Mouse (Mus musculus) thymus, postnatal 36 days (tissue): ENCODE results near the gene Atp5f1.

Source experiments
- DNase-seq, 2 experiments: peaks; one replicate each; pipeline ENCODE4 v3.0.0; 2022; ENCODE audit warnings: mixed read lengths in 2 of 2

Gene Atp5f1

GRCm38 (mm10) chr3:105899394-105900147 is 60.3 kb downstream of the Atp5f1 start:
- peak; percentile 82 for DNase-seq

DNA sequence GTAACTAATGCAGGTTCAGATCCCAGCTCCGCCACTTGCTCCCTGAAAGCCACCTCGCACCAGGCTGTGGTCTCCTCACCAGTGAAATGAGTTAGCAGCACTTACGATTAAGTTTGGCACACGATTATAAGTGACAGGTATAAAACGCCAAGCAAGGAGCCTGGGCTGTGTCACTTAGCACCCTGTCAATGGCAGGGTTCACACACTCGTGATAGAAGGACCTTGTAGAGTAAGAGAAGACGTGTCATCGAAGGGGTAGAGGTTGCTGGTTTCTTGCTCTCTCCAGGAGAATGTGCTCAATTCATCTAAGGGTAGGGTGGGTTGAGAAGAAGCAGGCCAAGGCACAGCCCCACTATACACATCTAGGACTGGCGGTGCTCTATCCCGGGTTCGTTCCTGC is 61.0 kb downstream of the Atp5f1 start:
- DNase-seq, result no peak

- no peak for DNase-seq
Observed at GRCm38 (mm10) chr3:105898325-105898724, 61.6 kb downstream of the Atp5f1 start.

GRCm38 (mm10) chr3:105896811-105897210 is 63.1 kb downstream of the Atp5f1 start:
- no peak for DNase-seq

- DNase-seq, result peak; percentile 81 to 87
Observed at GRCm38 (mm10) chr3:105894601-105895592, 65.0 kb downstream of the Atp5f1 start.

DNA sequence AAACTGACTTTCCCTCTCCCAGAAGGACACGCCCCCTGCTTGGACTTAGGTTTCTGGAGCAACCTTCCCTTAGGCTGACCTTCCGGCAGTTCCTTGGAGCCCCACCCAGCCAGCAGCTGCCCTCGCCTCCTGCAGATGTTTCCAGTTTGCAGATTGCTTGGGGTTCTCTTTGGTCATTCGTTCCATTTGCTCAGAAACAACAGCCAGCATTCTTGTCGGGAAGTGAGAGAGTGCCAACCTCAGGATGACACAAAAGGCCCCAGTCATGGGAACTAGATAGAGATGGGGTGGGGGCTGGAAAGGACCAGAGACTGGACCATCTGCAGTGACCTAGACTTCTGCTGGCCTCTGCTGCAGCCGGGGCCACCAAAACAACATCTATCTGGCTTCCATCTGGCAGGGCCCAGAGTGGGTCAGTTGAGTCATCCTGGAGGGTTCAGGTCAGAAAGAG is 65.9 kb downstream of the Atp5f1 start:
- peak; percentile 21 to 39 for DNase-seq
